In the genomic region with DNA sequence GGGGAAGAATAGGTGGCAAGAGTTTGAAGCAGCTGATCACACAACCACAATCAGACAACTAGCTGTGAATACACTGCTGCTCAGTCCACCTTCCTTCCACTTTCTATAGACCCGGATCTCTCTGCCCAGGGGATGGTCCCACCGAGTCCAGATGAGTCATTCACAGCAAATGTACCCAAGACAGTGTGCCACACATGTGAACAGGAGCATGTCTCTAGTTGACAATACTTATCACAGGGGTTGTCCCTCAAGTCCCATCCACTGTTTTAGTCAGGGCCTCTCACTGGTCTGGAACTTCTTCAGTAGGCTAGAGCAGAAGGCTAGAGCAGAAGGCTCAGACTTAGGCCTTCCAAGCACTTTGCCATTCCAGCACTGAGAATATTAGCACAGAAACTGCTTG, we compare ENCODE assay signal across 32 mouse cellular contexts.
"Had no signal": no experiment of that assay in that cellular context is flagged by ENCODE, and none has a peak within 500 bp of the region (broad histone marks: within the 10 kb centered on the region; RNA-seq: fewer than 3 reads in every experiment).

No protein-coding gene starts in this region.

- H3K27ac ChIP-seq: limb, embryonic 10.5 days; limb, embryonic 12.5 days; limb, embryonic 13.5 days; limb, embryonic 15.5 days; liver, embryonic 12.5 days; liver, embryonic 13.5 days; liver, embryonic 14.5 days; liver, embryonic 15.5 days; lung, embryonic 15.5 days; macrophage; midbrain, embryonic 10.5 days; midbrain, embryonic 12.5 days; midbrain, embryonic 13.5 days; midbrain, embryonic 15.5 days; neural tube, embryonic 12.5 days; neural tube, embryonic 13.5 days had no signal

- H3K4me3 ChIP-seq: limb, embryonic 10.5 days; limb, embryonic 12.5 days; limb, embryonic 13.5 days; limb, embryonic 15.5 days; liver, embryonic 12.5 days; liver, embryonic 13.5 days; liver, embryonic 15.5 days; lung, embryonic 15.5 days; megakaryocyte, embryonic 14.5 days; midbrain, embryonic 10.5 days; midbrain, embryonic 12.5 days; midbrain, embryonic 13.5 days; midbrain, embryonic 15.5 days; myocyte; neural tube, embryonic 12.5 days; neural tube, embryonic 13.5 days had no signal

- H3K9ac ChIP-seq: limb, embryonic 12.5 days; limb, embryonic 13.5 days; limb, embryonic 15.5 days; liver, embryonic 12.5 days; liver, embryonic 13.5 days; liver, embryonic 14.5 days; liver, embryonic 15.5 days; lung, embryonic 14.5 days; lung, embryonic 15.5 days; midbrain, embryonic 12.5 days; midbrain, embryonic 13.5 days; midbrain, embryonic 15.5 days; neural tube, embryonic 12.5 days; neural tube, embryonic 13.5 days had no signal

- H3K4me2 ChIP-seq: limb, embryonic 12.5 days; limb, embryonic 13.5 days; limb, embryonic 15.5 days; liver, embryonic 11.5 days; liver, embryonic 12.5 days; liver, embryonic 13.5 days; liver, embryonic 15.5 days; lung, embryonic 14.5 days; lung, embryonic 15.5 days; midbrain, embryonic 11.5 days; midbrain, embryonic 12.5 days; midbrain, embryonic 13.5 days; midbrain, embryonic 15.5 days; neural tube, embryonic 12.5 days; neural tube, embryonic 13.5 days had no signal

- ATAC-seq: liver, embryonic 12.5 days; lung, postnatal 0 days; midbrain, embryonic 13.5 days; midbrain, embryonic 15.5 days; midbrain, embryonic 16.5 days had no signal

- H3K4me1 ChIP-seq: limb, embryonic 10.5 days; limb, embryonic 12.5 days; limb, embryonic 13.5 days; limb, embryonic 15.5 days; liver, embryonic 12.5 days; liver, embryonic 15.5 days; lung, embryonic 15.5 days; midbrain, embryonic 10.5 days; midbrain, embryonic 12.5 days; midbrain, embryonic 13.5 days; midbrain, embryonic 15.5 days; neural tube, embryonic 12.5 days; neural tube, embryonic 13.5 days had no signal

- H3K9me3 ChIP-seq: limb, embryonic 10.5 days; limb, embryonic 12.5 days; limb, embryonic 13.5 days; limb, embryonic 15.5 days; liver, embryonic 12.5 days; liver, embryonic 13.5 days; liver, embryonic 15.5 days; lung, embryonic 15.5 days; megakaryocyte, embryonic 14.5 days; midbrain, embryonic 10.5 days; midbrain, embryonic 12.5 days; midbrain, embryonic 13.5 days; midbrain, embryonic 15.5 days; neural tube, embryonic 12.5 days; neural tube, embryonic 13.5 days had no signal

- H3K27me3 ChIP-seq: limb, embryonic 12.5 days; limb, embryonic 13.5 days; limb, embryonic 15.5 days; liver, embryonic 12.5 days; liver, embryonic 13.5 days; liver, embryonic 15.5 days; lung, embryonic 15.5 days; midbrain, embryonic 12.5 days; midbrain, embryonic 13.5 days; midbrain, embryonic 15.5 days; neural tube, embryonic 12.5 days; neural tube, embryonic 13.5 days had no signal

- DNase-seq: left cerebral cortex, postnatal 4 days; liver; liver, embryonic 13.5 days; lung, adult 18-20 months; lung, adult 2 months; lung, embryonic 14.5 days; lung, postnatal 10 days; lung, postnatal 14 days; lung, postnatal 36 days; lung, postnatal 4 days; midbrain, embryonic 14.5 days had no signal
